Mouse (Mus musculus): ENCODE results near the gene Tmem147. TPM values are rescaled to one million over a fixed set of nuclear protein-coding genes. Genes with fewer than 3 reads are reported as not detected.
"Not testable (repeated sequence)": the region's sequence is repeated elsewhere in the genome, so short reads cannot be mapped to it uniquely, and the experiment has no call there.

Gene Tmem147
- polyA plus RNA-seq, 1 experiment from 2014 or later, result 125 TPM

DNA sequence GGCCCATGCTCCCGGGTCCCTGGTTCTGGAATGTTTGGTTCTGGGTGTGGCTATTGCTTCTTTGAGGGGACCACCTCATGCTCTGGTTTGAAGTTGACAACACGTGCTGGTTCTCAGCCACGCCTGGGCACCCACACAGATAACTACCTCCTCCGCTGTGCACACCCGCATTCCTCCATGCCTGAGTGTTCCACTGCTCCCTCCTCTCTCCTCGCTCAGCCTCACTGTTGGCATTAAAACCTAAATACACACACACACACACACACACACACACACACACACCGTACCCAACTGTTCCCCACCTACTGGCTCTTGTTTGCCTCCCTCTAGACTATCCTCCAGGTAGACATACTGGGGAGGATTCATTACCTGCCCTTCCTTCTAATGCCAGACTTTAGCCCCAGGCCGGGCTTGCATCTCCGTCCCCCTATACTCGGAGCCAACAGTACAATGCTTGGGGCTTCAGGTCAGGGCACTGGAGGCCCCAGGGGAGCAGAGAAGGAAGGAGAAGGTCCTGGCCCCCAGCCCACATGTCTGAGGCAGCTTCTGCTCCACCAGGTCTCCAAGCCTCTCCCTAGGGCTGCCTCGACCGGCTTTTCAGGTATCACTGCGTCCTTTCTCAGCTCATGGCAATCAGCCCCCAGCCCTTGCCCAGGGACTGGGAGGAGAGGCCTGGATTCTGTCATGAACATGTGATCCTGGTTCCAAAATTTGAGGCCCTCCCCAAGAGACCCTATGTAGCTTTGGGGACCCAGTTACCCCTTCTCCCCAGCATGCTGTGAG lies 20.7 kb upstream of the Tmem147 start:
- no peaks in the 10 kb centered on the region for H3K4me1 ChIP-seq
- 73% methylated on average over 13 of the region's 13 CpGs for WGBS (ENCODE audit: insufficient replicate concordance)
- no peak overlapping the region for H3K27ac ChIP-seq
- no peak for ATAC-seq
- peaks cover 1% of the 10 kb centered on the region; the same call in 1 of the 2 replicates for H3K36me3 ChIP-seq
- H3K9me3 ChIP-seq (replicated peaks), result 0 out of 2 replicates have a peak, but pooled peaks cover 5% of the 10 kb centered on the region
- H3K4me2 ChIP-seq, result no peak overlapping the region
- H3K27me3 ChIP-seq (replicated peaks), result no peaks in the 10 kb centered on the region
- H3K9ac ChIP-seq, result no peak overlapping the region
- H3K4me3 ChIP-seq, result no peak overlapping the region

DNA sequence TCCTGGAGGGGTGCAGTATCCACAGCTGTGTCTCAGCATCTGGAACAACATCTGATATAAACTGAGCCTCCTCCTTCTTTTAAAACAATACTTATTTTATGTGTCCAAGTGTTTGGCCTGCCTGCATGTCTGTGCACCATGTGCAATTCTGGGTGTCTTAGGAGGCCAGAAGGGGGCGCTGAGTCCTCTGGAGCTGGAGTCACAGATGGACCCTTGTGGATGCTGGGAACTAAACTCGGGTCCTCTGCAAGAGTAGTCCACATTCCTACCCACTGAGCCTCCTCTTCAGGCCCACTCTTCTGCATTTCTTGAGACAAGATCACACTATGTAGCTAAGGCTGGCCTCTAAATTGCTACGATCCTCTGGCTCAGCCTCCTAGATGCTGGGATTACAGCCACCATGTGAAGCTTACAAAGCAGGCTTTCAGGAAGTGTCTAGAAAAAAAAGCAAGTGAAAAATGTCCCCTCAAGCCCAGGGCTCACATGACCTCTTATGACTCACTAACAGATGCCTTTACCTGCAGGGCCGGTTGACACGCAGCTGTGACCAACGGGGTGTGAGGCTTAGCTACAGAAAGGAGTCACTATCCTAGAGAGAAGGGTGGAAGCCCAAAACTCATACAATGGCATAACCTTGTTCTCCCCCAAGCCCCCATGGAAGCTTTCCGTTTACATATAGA lies 18.3 kb upstream of the Tmem147 start:
- Histone ChIP-seq H3K9me3 (replicated peaks) (no peaks in the 10 kb centered on the region), H3K36me3 (no peaks in the 10 kb centered on the region), H3K4me3 (no peak overlapping the region), H3K9ac (no peak overlapping the region), H3K27me3 (replicated peaks) (no peaks in the 10 kb centered on the region), H3K4me1 (peaks cover 6% of the 10 kb centered on the region; the same call in 1 of the 2 replicates), H3K27ac (no peak overlapping the region), H3K4me2 (no peak overlapping the region)
- WGBS (ENCODE audit: insufficient replicate concordance), result 73% methylated on average over 7 of the region's 7 CpGs
- no peak for ATAC-seq

DNA sequence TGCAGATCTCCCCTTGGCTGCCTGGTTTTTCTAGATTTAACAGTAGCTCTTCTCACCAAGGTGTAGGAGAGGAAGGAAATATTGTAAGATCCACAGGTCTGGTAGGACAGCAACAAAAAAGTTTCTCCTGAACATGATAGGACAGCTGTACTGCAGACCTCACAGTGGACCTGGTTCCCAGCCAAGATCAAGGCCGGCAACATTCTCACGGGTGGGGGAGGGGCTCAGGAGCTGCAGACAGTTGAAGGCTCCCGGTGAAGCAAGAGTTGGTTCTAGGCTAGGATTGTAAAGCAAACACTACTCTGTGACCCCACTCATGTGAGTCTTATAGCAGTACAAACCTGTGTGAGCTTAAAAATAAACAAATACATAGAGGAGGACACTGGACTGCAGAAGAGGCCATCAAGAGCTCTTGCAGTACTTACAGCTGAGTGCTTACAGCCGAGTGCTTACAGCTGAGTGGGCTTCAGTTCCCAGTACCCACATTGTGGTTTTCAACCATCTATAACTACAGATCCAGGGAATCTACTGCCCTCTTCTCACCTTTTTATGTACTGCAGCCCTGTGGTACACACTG lies 14.8 kb upstream of the Tmem147 start:
- ATAC-seq, result no peak
- no peak overlapping the region for H3K9ac ChIP-seq
- H3K4me1 ChIP-seq, result peaks cover 6% of the 10 kb centered on the region; the same call in 1 of the 2 replicates
- no peaks in the 10 kb centered on the region for H3K9me3 ChIP-seq (replicated peaks)
- no peak overlapping the region for H3K27ac ChIP-seq
- H3K27me3 ChIP-seq (replicated peaks), result no peaks in the 10 kb centered on the region
- H3K36me3 ChIP-seq, result peaks cover 4% of the 10 kb centered on the region; the same call in 1 of the 2 replicates
- no peak overlapping the region for H3K4me2 ChIP-seq
- WGBS (ENCODE audit: insufficient replicate concordance), result 35% methylated on average over 4 of the region's 4 CpGs
- no peak overlapping the region for H3K4me3 ChIP-seq

DNA sequence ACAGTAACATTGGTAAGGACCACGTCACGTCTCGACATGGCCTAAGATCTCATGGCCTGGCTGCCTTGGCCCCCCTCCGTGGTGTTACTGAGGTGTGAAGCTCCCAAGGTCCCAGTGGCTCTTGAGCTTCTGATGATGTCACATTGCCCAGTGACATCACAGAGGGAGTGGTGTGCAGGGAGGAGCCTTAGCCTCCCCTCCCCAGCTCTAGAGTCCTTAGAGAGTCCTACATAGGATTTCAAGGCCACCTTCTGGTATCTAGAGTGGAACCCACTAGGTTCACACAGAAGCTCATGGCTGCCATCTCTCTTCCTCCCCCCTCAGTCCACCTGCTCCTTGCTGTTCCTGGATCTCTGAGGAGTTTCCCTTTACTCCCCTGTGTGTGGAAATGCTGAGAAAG lies 14.3 kb upstream of the Tmem147 start, which contains the start of gene Gapdhs:
Gapdhs (minus strand) TSS at position 65 of the 400 bp plus-strand sequence.
- H3K27ac ChIP-seq, H3K4me2 ChIP-seq: not testable (repeated sequence)
- ATAC-seq, result peak; percentile 36; the same call in 1 of the 2 replicates

GRCm38 (mm10) chr7:30742570-30742969 lies 13.2 kb upstream of the Tmem147 start:
- not testable (repeated sequence) for ATAC-seq; H3K36me3 ChIP-seq; H3K4me2 ChIP-seq; H3K27me3 ChIP-seq (replicated peaks); H3K27ac ChIP-seq; H3K9ac ChIP-seq; H3K4me3 ChIP-seq; H3K4me1 ChIP-seq; H3K9me3 ChIP-seq (replicated peaks)
- 69% methylated on average over 2 of the region's 2 CpGs for WGBS (ENCODE audit: insufficient replicate concordance)

More for the DNA sequence above, 14.3 kb upstream of the Tmem147 start, which contains the start of gene Gapdhs:
- 70% methylated on average over 1 of the region's 4 CpGs for WGBS (ENCODE audit: insufficient replicate concordance)
- not testable (repeated sequence) for H3K4me3 ChIP-seq; H3K9me3 ChIP-seq (replicated peaks); H3K36me3 ChIP-seq; H3K27me3 ChIP-seq (replicated peaks); H3K9ac ChIP-seq; H3K4me1 ChIP-seq

DNA sequence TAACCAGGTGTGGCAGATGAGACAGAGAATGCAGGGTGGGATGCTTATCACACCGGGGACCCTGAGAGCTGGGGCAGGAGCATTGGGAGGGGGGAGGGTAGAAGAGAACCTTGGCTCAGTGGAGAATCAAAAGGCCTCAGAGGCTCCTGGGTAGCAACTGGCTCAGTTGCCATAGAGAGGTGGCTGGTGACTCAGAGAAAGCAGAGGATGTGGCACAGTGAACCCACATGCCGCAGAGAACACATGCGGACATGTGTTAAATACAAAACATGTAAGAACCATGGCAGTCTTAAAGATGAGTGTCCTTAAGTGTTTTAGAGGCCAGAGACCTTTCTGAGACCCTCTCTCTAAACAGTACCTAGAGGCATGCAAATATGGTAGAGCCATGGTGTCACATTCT lies 6.9 kb upstream of the Tmem147 start:
- Histone ChIP-seq H3K27ac (no peak overlapping the region), H3K4me1 (no peaks in the 10 kb centered on the region), H3K27me3 (replicated peaks) (no peaks in the 10 kb centered on the region), H3K9me3 (replicated peaks) (no peaks in the 10 kb centered on the region), H3K36me3 (peaks cover 55% of the 10 kb centered on the region), H3K4me3 (no peak overlapping the region), H3K9ac (no peak overlapping the region), H3K4me2 (no peak overlapping the region)
- WGBS (ENCODE audit: insufficient replicate concordance), result 69% methylated on average over 3 of the region's 3 CpGs
- no peak for ATAC-seq

DNA sequence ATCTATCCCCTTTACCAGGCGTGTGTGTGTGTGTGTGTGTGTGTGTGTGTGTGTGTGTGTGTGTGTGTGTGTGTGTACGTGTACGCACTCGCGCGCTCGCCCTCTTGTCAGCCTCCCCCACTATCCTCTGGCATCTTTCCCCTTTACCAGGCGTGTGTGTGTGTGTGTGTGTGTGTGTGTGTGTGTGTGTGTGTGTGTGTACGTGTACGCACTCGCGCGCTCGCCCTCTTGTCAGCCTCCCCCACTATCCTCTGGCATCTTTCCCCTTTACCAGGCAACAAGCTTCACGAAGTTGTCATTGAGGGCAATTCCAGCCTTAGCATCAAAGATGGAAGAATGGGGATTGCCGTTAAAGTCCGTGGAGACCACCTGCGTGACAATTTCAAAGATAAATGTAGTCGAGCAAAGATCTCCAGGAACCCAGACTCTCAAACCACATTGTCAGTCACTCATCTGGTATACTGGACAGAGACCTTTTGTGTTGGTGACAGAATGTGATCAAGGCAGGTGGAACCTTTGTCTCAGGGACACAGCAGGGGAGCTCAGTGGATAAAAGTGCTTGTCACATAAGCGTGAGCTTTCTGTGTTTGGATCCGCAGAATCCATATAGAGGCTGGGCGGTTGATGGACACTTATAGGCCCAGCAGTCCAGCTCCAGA lies 853 bp upstream of the Tmem147 start:
- H3K9me3 ChIP-seq (replicated peaks); H3K27me3 ChIP-seq (replicated peaks); ATAC-seq: not testable (repeated sequence)
- peak overlapping the region; percentile 81 for H3K9ac ChIP-seq
- peaks cover 23% of the 10 kb centered on the region for H3K4me1 ChIP-seq
- peaks cover 51% of the 10 kb centered on the region for H3K36me3 ChIP-seq
- peak overlapping the region; percentile 78 for H3K4me3 ChIP-seq
- peak overlapping the region; percentile 83 for H3K27ac ChIP-seq
- peak overlapping the region; percentile 92 for H3K4me2 ChIP-seq
- 29% methylated on average over 13 of the region's 22 CpGs for WGBS (ENCODE audit: insufficient replicate concordance)

DNA sequence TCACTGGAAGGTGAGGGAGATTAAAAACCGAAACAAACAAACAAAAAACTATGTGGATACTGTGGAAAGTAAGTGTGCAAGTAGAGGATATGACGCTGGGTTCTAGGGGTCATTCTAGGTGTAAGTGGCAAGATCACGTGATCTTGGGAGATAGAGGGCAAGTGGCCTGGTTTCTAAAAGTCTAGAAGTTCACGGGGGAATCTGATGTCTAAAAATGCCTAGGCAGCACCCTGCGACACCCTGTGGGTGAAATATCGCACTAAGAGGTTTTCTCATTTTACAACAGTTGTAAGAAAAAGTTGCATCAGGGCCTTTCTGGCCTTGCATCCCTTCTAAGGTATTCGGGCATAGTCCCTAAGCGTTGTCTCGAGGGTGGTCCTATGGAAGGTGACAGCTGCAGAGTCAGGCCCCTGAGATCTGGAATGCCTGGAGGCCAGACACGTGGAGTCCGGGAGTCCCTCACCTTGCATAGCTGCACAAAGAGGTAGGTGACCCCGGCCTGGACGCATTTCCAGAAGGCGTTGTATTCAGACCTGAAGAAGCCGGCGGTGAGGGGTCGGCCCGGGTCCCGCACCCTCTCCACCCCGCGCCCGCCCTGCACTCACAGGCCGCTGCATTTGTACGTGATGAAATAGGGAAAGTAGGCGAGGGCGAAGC lies 473 bp downstream of the Tmem147 start:
- Histone ChIP-seq H3K9ac (peak overlapping the region; percentile 81), H3K9me3 (replicated peaks) (no peaks in the 10 kb centered on the region), H3K27me3 (replicated peaks) (no peaks in the 10 kb centered on the region), H3K36me3 (peaks cover 41% of the 10 kb centered on the region), H3K27ac (peak overlapping the region; percentile 83), H3K4me2 (peak overlapping the region; percentile 92), H3K4me1 (peaks cover 23% of the 10 kb centered on the region), H3K4me3 (peak overlapping the region; percentile 78)
- peak; percentile 33 for ATAC-seq
- WGBS (ENCODE audit: insufficient replicate concordance), result 7% methylated on average over 26 of the region's 26 CpGs

GRCm38 (mm10) chr7:30728214-30728613 lies 1.1 kb downstream of the Tmem147 start:
- Histone ChIP-seq H3K36me3 (peaks cover 35% of the 10 kb centered on the region), H3K27me3 (replicated peaks) (no peaks in the 10 kb centered on the region), H3K27ac (0 out of 2 replicates have a peak overlapping the region, but pooled peaks have one; percentile 83), H3K9me3 (replicated peaks) (no peaks in the 10 kb centered on the region), H3K4me3 (peak overlapping the region; percentile 78), H3K4me2 (peak overlapping the region; percentile 92), H3K9ac (peak overlapping the region; percentile 81), H3K4me1 (peaks cover 28% of the 10 kb centered on the region)
- WGBS (ENCODE audit: insufficient replicate concordance), result 72% methylated on average over 6 of the region's 6 CpGs
- no peak for ATAC-seq

- Histone ChIP-seq H3K4me3 (no peak overlapping the region), H3K4me1 (peaks cover 14% of the 10 kb centered on the region), H3K9me3 (replicated peaks) (no peaks in the 10 kb centered on the region), H3K36me3 (peaks cover 18% of the 10 kb centered on the region), H3K27ac (no peak overlapping the region), H3K9ac (no peak overlapping the region), H3K27me3 (replicated peaks) (peaks cover 13% of the 10 kb centered on the region), H3K4me2 (no peak overlapping the region)
- 63% methylated on average over 6 of the region's 6 CpGs for WGBS (ENCODE audit: insufficient replicate concordance)
- no peak for ATAC-seq
These were observed 5.9 kb downstream of the Tmem147 start for GRCm38 (mm10) chr7:30723274-30723953.

GRCm38 (mm10) chr7:30721286-30721685 lies 8.1 kb downstream of the Tmem147 start:
- H3K4me1 ChIP-seq, result peaks cover 21% of the 10 kb centered on the region
- H3K27me3 ChIP-seq (replicated peaks), result peaks cover 33% of the 10 kb centered on the region
- WGBS (ENCODE audit: insufficient replicate concordance), result 80% methylated on average over 7 of the region's 7 CpGs
- no peak overlapping the region for H3K27ac ChIP-seq
- no peaks in the 10 kb centered on the region for H3K9me3 ChIP-seq (replicated peaks)
- no peak for ATAC-seq
- H3K9ac ChIP-seq, result no peak overlapping the region
- no peak overlapping the region for H3K4me3 ChIP-seq
- no peak overlapping the region for H3K4me2 ChIP-seq
- peaks cover under 1% of the 10 kb centered on the region; the same call in 1 of the 2 replicates for H3K36me3 ChIP-seq
